Mouse (Mus musculus) stomach, postnatal 0 days (tissue): ENCODE measurements around the gene Alox8. TPM values are rescaled to one million over a fixed set of nuclear protein-coding genes. Genes with fewer than 3 reads are reported as not detected.

ENCODE experiments used
- ATAC-seq: fragments of 200-750 bp; cut with Nextera tagmentation; 2 replicates; pipeline ENCODE4 v1.8.0; 2017; ENCODE audit not compliant: low FRiP score, low TSS enrichment
- DNase-seq: peaks from one replicate; pipeline ENCODE4 v3.0.0-alpha.2; 2016; ENCODE audit warnings: low spot score
- H3K27ac ChIP-seq: fragments of 300-500 bp; sonication (generic); replicated peaks from 2 replicates; pipeline ENCODE4 v1.5.1; 2014; ENCODE audit warnings: mild to moderate bottlenecking, control low read depth
- H3K27me3 ChIP-seq: fragments of 300-500 bp; sonication (generic); 2 replicates; pipeline ENCODE4 v1.6.1; 2014; ENCODE audit warnings: low read length; ENCODE audit not compliant: control insufficient read depth, insufficient read depth
- H3K36me3 ChIP-seq: fragments of 300-500 bp; sonication (generic); 2 replicates; pipeline ENCODE4 v1.6.1; 2014; ENCODE audit warnings: low read length, mixed read lengths; ENCODE audit not compliant: control insufficient read depth, insufficient read depth
- H3K4me1 ChIP-seq: fragments of 300-500 bp; sonication (generic); replicated peaks from 2 replicates; pipeline ENCODE4 v1.6.1; 2014; ENCODE audit warnings: antibody characterized with exemption; ENCODE audit not compliant: control insufficient read depth, insufficient read depth
- H3K4me2 ChIP-seq: fragments of 300-500 bp; sonication (generic); replicated peaks from 2 replicates; pipeline ENCODE4 v1.6.1; 2014; ENCODE audit warnings: low read depth, mild to moderate bottlenecking, control low read depth, moderate library complexity
- H3K4me3 ChIP-seq: fragments of 300-500 bp; sonication (generic); 2 replicates; pipeline ENCODE4 v1.5.1; 2014; ENCODE audit warnings: low read depth, low read length, control low read depth
- H3K9ac ChIP-seq: fragments of 300-500 bp; sonication (generic); 2 replicates; pipeline ENCODE4 v1.6.1; 2014; ENCODE audit warnings: mild to moderate bottlenecking, low read length, control low read depth, mixed read lengths
- H3K9me3 ChIP-seq: fragments of 300-500 bp; sonication (generic); 2 replicates; pipeline ENCODE4 v1.6.1; 2016; ENCODE audit warnings: low read length; ENCODE audit not compliant: control insufficient read depth
- CTCF ChIP-seq: IDR thresholded peaks from 2 replicates; pipeline ENCODE4 v1.5.1; 2016; ENCODE audit warnings: antibody characterized with exemption, low read depth, mild to moderate bottlenecking, moderate library complexity
- EP300 ChIP-seq: optimal IDR thresholded peaks from 2 replicates; pipeline ENCODE3; 2016; ENCODE audit warnings: antibody characterized with exemption
- WGBS: fragments of 180-500 bp; shearing (Covaris S2); extraction: QIAGEN DNeasy Blood & Tissue Kit; methylation state at CpG from one replicate; pipeline ENCODE4 v1.1.7; 2014; 5-methylcytosine and 5-hydroxymethylcytosine counted together
- polyA plus RNA-seq: library from polyadenylated mRNA; unstranded; fragments of >200 nt; fragmentation: Nextera tagmentation; extraction: Ambion mirVana; gene quantifications from 2 replicates; pipeline ENCODE4 v1.2.1, GENCODE M21; 2015

The Alox8 gene
- polyA plus RNA-seq, 1 experiment from 2014 or later: 1.2 TPM

GRCm38 (mm10) chr11:69179512-69179911, 18.1 kb downstream of the Alox8 start:
- H3K36me3 ChIP-seq: no peaks in the 10 kb centered on the region
- H3K4me2 ChIP-seq: no peak overlapping the region
- H3K4me3 ChIP-seq: no peak overlapping the region
- H3K4me1 ChIP-seq: no peaks in the 10 kb centered on the region
- no peak for ATAC-seq
- no peaks in the 10 kb centered on the region for H3K9me3 ChIP-seq
- 43% methylated on average over 3 of the region's 3 CpGs for WGBS
- no peak for TF ChIP-seq EP300
- no peak for TF ChIP-seq CTCF
- no peak for DNase-seq
- no peak overlapping the region for H3K9ac ChIP-seq
- no peaks in the 10 kb centered on the region for H3K27me3 ChIP-seq
- no peak overlapping the region for H3K27ac ChIP-seq

GRCm38 (mm10) chr11:69178525-69178924, 19.1 kb downstream of the Alox8 start:
- ATAC-seq (no peak), DNase-seq (no peak)
- 81% methylated on average over 3 of the region's 3 CpGs for WGBS
- H3K36me3 ChIP-seq: no peaks in the 10 kb centered on the region
- no peaks in the 10 kb centered on the region for H3K4me1 ChIP-seq
- no peak overlapping the region for H3K9ac ChIP-seq
- no peaks in the 10 kb centered on the region for H3K27me3 ChIP-seq
- H3K4me3 ChIP-seq: no peak overlapping the region
- no peak overlapping the region for H3K27ac ChIP-seq
- TF ChIP-seq EP300 (no peak), CTCF (no peak)
- H3K9me3 ChIP-seq: no peaks in the 10 kb centered on the region
- H3K4me2 ChIP-seq: no peak overlapping the region

- ATAC-seq (no peak), DNase-seq (no peak)
- H3K36me3 ChIP-seq: no peaks in the 10 kb centered on the region
- no peaks in the 10 kb centered on the region for H3K4me1 ChIP-seq
- no peak overlapping the region for H3K4me3 ChIP-seq
- H3K27ac ChIP-seq: no peak overlapping the region
- WGBS: 74% methylated on average over 7 of the region's 7 CpGs
- no peak overlapping the region for H3K9ac ChIP-seq
- no peak overlapping the region for H3K4me2 ChIP-seq
- TF ChIP-seq EP300 (no peak), CTCF (no peak)
- H3K27me3 ChIP-seq: no peaks in the 10 kb centered on the region
- H3K9me3 ChIP-seq: no peaks in the 10 kb centered on the region
Observed at GRCm38 (mm10) chr11:69174722-69175121, 22.9 kb downstream of the Alox8 start.

- Histone ChIP-seq H3K27me3 (no peaks in the 10 kb centered on the region), H3K4me3 (no peak overlapping the region), H3K9me3 (no peaks in the 10 kb centered on the region), H3K36me3 (no peaks in the 10 kb centered on the region), H3K4me2 (no peak overlapping the region), H3K27ac (no peak overlapping the region), H3K9ac (no peak overlapping the region), H3K4me1 (no peaks in the 10 kb centered on the region)
- whole genome bisulfite sequencing: 80% methylated on average over 2 of the region's 2 CpGs
- DNase-seq (no peak), ATAC-seq (no peak)
- TF ChIP-seq EP300 (no peak), CTCF (no peak)
Observed at GRCm38 (mm10) chr11:69172606-69173005, 25.0 kb downstream of the Alox8 start.

GRCm38 (mm10) chr11:69171626-69172025, 26.0 kb downstream of the Alox8 start:
- Histone ChIP-seq H3K27me3 (no peaks in the 10 kb centered on the region), H3K36me3 (no peaks in the 10 kb centered on the region), H3K4me1 (no peaks in the 10 kb centered on the region), H3K4me3 (no peak overlapping the region), H3K9ac (no peak overlapping the region), H3K4me2 (no peak overlapping the region), H3K27ac (no peak overlapping the region), H3K9me3 (no peaks in the 10 kb centered on the region)
- TF ChIP-seq EP300 (no peak), CTCF (peak; percentile 88)
- 26% methylated on average over 7 of the region's 7 CpGs for WGBS
- ATAC-seq (no peak; the same call in 1 of the 2 replicates), DNase-seq (peak; percentile 45)

GRCm38 (mm10) chr11:69169313-69169712, 28.3 kb downstream of the Alox8 start:
- Histone ChIP-seq H3K4me1 (no peaks in the 10 kb centered on the region), H3K9ac (no peak overlapping the region), H3K4me3 (no peak overlapping the region), H3K36me3 (no peaks in the 10 kb centered on the region), H3K27me3 (no peaks in the 10 kb centered on the region), H3K27ac (no peak overlapping the region), H3K4me2 (no peak overlapping the region), H3K9me3 (no peaks in the 10 kb centered on the region)
- 80% methylated on average over 12 of the region's 12 CpGs for WGBS
- TF ChIP-seq EP300: no peak
- TF ChIP-seq CTCF: no peak
- DNase-seq (no peak), ATAC-seq (no peak)

- WGBS: 3% methylated on average over 18 of the region's 18 CpGs
- peak within 1 kb of the TSS; percentile 18 for H3K4me3 ChIP-seq
Observed at GRCm38 (mm10) chr11:69156800-69157199, 40.8 kb downstream of the Alox8 start, which contains the start of gene Alox12b. Gene Alox12b, plus strand, starts transcription at chr11:69156989.

More at GRCm38 (mm10) chr11:69156800-69157199, 40.8 kb downstream of the Alox8 start, which contains the start of gene Alox12b:
- TF ChIP-seq CTCF (no peak), EP300 (no peak)
- Histone ChIP-seq H3K27ac (no peak within 1 kb of the TSS), H3K9me3 (no peaks in the 10 kb centered on the region), H3K4me1 (no peaks in the 10 kb centered on the region), H3K4me2 (peak within 1 kb of the TSS; percentile 32; the same call in 1 of the 2 replicates), H3K27me3 (no peaks in the 10 kb centered on the region), H3K9ac (no peak within 1 kb of the TSS), H3K36me3 (no peaks in the 10 kb centered on the region)
- peak; percentile 61; the same call in 1 of the 2 replicates for ATAC-seq
- DNase-seq: no peak
